Mouse (Mus musculus) C2C12 (cell line): ENCODE measurements at regions not wholly inside any gene's neighbourhood (a gene's known extent, or its start where the extent isn't known, plus 50 kb on each side); places are given as distances from the start of the nearest gene placed in this dataset.

Source experiments
- H3K27me3 ChIP-seq: one replicate; pipeline ENCODE4 v1.6.1; 2011; ENCODE audit not compliant: control insufficient read depth, insufficient read depth, insufficient read length
- H3K36me3 ChIP-seq: one replicate; pipeline ENCODE4 v1.6.1; 2011; ENCODE audit not compliant: control insufficient read depth, insufficient read depth
- H3K4me3 ChIP-seq: one replicate; pipeline ENCODE4 v1.5.1; 2011; ENCODE audit warnings: mild to moderate bottlenecking, control low read depth; ENCODE audit not compliant: poor library complexity, insufficient read depth, severe bottlenecking
- H3K79me2 ChIP-seq: one replicate; pipeline ENCODE4 v1.6.1; 2011; ENCODE audit not compliant: control insufficient read depth, insufficient read depth
- H3K79me3 ChIP-seq: one replicate; pipeline ENCODE4 v1.6.1; 2011; ENCODE audit warnings: low read depth, control low read depth
- H3ac ChIP-seq: one replicate; pipeline ENCODE3; 2011; ENCODE audit warnings: low read depth; ENCODE audit not compliant: control insufficient read depth, insufficient read length
- CEBPB ChIP-seq: IDR thresholded peaks from one replicate; pipeline ENCODE4 v1.6.1; 2011; ENCODE audit warnings: low read depth, mild to moderate bottlenecking, control low read depth, moderate library complexity
- CTCF ChIP-seq: IDR thresholded peaks from one replicate; pipeline ENCODE4 v1.5.1; 2011; ENCODE audit not compliant: control insufficient read depth, insufficient read depth, insufficient read length
- FOSL1 ChIP-seq: IDR thresholded peaks from one replicate; pipeline ENCODE4 v1.8.0; 2011; ENCODE audit warnings: mild to moderate bottlenecking, low read length; ENCODE audit not compliant: poor library complexity, insufficient read depth, severe bottlenecking
- MAX ChIP-seq: IDR thresholded peaks from one replicate; pipeline ENCODE4 v1.6.1; 2011; ENCODE audit warnings: mild to moderate bottlenecking, control low read depth
- MYOD1 ChIP-seq: IDR thresholded peaks from one replicate; pipeline ENCODE4 v1.6.1; 2011; ENCODE audit warnings: low read depth; ENCODE audit not compliant: control insufficient read depth, insufficient read length
- MYOG ChIP-seq: IDR thresholded peaks from one replicate; pipeline ENCODE4 v1.6.1; 2011; ENCODE audit not compliant: control insufficient read depth, insufficient read length; ENCODE audit errors: extremely low read depth
- USF1 ChIP-seq: IDR thresholded peaks from one replicate; pipeline ENCODE4 v1.6.1; 2011; ENCODE audit warnings: low read depth, mild to moderate bottlenecking, control low read depth, moderate library complexity

GRCm38 (mm10) chr8:115953783-115954470 is 246.3 kb upstream of the Maf start:
- no peaks in the 10 kb centered on the region for H3K79me2 ChIP-seq
- no peaks in the 10 kb centered on the region for H3K36me3 ChIP-seq
- H3K79me3 ChIP-seq: no peaks in the 10 kb centered on the region
- no peaks in the 10 kb centered on the region for H3K27me3 ChIP-seq
- no peak overlapping the region for H3K4me3 ChIP-seq
- no peak overlapping the region for H3ac ChIP-seq
- TF ChIP-seq CEBPB (no peak), CTCF (no peak), USF1 (no peak), MAX (no peak), MYOD1 (no peak), MYOG (no peak), FOSL1 (no peak)

DNA sequence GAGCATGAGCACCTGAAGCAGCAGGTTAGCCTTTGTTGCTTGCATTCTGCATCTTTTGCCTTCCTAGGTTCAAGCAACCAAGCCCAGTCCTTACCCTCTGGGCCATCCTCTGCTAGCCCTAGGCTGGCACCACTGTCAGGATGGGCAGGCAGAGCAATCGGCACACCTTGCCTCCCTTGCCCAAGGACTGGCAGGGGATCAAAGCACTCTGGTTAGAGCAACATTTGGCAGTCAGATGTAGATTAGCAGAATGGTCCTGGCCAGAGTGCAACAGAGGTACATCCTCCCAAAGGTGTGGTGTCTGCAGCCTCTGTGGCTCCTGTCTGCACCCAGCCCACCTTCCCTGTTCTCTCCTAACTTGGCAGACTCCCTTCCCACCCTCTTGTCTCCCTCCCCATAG is 244.9 kb upstream of the Maf start:
- Histone ChIP-seq H3K27me3 (no peaks in the 10 kb centered on the region), H3K79me3 (no peaks in the 10 kb centered on the region), H3K36me3 (no peaks in the 10 kb centered on the region), H3ac (no peak overlapping the region), H3K4me3 (no peak overlapping the region), H3K79me2 (no peaks in the 10 kb centered on the region)
- no peak for TF ChIP-seq MYOD1
- TF ChIP-seq FOSL1: no peak
- TF ChIP-seq MYOG: no peak
- TF ChIP-seq CEBPB: no peak
- no peak for TF ChIP-seq CTCF
- no peak for TF ChIP-seq USF1
- TF ChIP-seq MAX: no peak

DNA sequence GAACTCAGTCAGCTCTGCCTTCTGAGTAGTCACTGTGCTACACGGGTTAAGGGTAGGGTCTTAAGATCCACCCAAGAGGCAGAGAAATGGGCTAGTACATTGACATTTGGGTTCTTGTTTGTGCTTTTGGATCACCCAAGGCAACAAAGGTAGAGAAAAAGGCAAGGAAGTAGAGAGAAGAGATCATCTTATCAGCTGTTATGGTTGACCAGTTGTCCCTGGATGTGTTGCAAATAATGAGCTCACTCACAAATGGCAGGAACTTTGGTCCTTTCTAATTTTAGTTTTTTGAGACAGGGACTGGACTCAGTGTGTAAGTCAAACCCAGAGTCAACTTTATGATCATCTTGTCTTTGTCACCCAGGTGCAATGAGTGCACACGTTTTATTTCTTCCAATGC is 241.3 kb upstream of the Maf start:
- Histone ChIP-seq H3K36me3 (no peaks in the 10 kb centered on the region), H3K4me3 (no peak overlapping the region), H3K79me3 (no peaks in the 10 kb centered on the region), H3ac (no peak overlapping the region), H3K27me3 (no peaks in the 10 kb centered on the region), H3K79me2 (no peaks in the 10 kb centered on the region)
- no peak for TF ChIP-seq CTCF
- no peak for TF ChIP-seq MYOD1
- TF ChIP-seq MAX: no peak
- no peak for TF ChIP-seq CEBPB

GRCm38 (mm10) chr8:115948036-115948435 is 240.4 kb upstream of the Maf start:
- H3K79me3 ChIP-seq: no peaks in the 10 kb centered on the region
- TF ChIP-seq CEBPB: no peak
- no peak for TF ChIP-seq CTCF
- TF ChIP-seq MYOD1: no peak
- no peak for TF ChIP-seq MAX
- no peak for TF ChIP-seq USF1
- TF ChIP-seq MYOG: no peak
- TF ChIP-seq FOSL1: no peak

DNA sequence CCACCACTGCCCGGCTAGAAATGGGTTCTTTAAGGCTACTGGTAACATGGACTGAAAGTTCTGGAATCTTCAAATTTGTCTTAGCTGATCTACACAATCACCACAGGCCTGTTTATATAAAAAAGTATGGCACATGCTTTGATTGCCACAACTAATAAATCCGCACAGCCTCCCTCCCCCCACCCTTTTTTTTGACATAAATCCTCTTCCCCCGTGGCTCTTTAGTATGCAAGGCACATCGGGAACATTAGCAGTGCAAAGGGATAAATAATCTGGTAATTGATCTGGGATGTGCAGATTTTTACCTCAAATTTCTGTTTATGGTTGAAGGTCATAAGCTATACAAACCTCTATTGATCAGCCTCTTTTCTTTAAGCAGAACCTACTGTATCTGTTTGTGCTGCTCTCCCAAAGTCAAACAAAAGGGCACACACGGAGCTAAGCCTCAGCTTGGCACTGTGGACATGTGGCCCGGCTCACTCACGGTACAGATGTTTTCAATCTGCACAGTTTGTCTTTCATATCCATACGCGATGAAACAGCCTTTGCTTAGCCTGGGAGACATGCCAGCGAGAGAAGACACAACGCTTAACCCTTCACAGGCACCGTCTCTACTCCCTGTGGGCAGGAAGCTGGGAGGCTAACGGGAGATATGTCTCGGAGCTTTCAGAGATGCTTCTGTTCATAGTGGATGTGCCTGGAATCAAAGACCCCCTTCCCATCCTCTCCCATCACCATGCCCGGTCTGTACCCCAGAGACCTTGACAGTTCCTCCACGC is 235.3 kb upstream of the Maf start:
- Histone ChIP-seq H3K27me3 (no peaks in the 10 kb centered on the region), H3K79me2 (no peaks in the 10 kb centered on the region), H3K79me3 (no peaks in the 10 kb centered on the region), H3K36me3 (no peaks in the 10 kb centered on the region), H3K4me3 (no peak overlapping the region), H3ac (no peak overlapping the region)
- TF ChIP-seq CTCF (no peak), MYOD1 (no peak), MYOG (no peak), USF1 (no peak), FOSL1 (no peak), MAX (no peak), CEBPB (no peak)

More at GRCm38 (mm10) chr8:115948036-115948435, 240.4 kb upstream of the Maf start:
- no peaks in the 10 kb centered on the region for H3K36me3 ChIP-seq
- no peaks in the 10 kb centered on the region for H3K79me2 ChIP-seq
- H3K4me3 ChIP-seq: no peak overlapping the region
- no peak overlapping the region for H3ac ChIP-seq
- H3K27me3 ChIP-seq: no peaks in the 10 kb centered on the region
